Mouse (Mus musculus) left cerebral cortex, postnatal 25 days (tissue): ENCODE results near the gene Efemp2. TPM values are rescaled to one million over a fixed set of nuclear protein-coding genes. Genes with fewer than 3 reads are reported as not detected.
"Not testable (repeated sequence)": the region's sequence is repeated elsewhere in the genome, so short reads cannot be mapped to it uniquely, and the experiment has no call there.

ENCODE experiments used
- DNase-seq, 2 experiments: peaks; one replicate each; pipeline ENCODE4 v3.0.0; 2022; ENCODE audit warnings: low spot score in 2 of 2, mixed read lengths in 1 of 2
- intact Hi-C: fragments of 180-260 bp; cut with DNase I; formaldehyde crosslinking; loops from one replicate; pipeline ENCODE4 v1.15.1; 2025
- total RNA-seq, 2 experiments: library from RNA; stranded (reverse); gene quantifications; 2 replicates each; pipeline ENCODE4 v1.2.3; 2021

Gene Efemp2
- total RNA-seq, 2 experiments from 2014 or later = 15.2 to 16.4 TPM

DNA sequence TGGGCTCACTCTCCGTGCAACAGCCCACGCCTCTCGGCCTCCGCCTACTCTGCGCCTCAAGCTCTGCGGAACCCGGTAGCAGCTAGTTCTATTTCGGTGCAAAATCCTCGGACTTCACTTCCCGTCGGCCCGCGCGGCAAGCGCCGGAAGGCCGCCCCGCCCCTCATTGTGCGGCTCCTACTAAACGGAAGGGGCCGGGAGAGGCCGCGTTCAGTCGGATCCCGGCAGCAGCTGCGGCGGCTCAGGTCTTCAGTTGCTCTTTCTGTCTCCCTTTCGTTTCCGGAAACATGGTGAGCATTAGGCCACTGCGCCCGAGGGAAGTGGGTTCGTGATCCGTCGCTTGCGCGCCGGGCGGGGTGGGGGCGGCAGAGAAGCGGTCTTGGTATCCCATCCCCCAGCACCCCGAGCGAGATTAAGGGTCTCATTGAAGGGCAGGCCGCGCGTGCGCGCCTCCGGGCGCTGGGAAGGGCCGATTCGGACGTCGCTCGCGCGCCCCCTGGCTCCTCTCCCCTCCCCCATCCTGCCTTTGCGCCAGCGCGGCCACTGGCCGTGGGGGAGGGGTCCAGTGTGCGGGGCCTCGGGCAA is 16.7 kb downstream of the Efemp2 start, which contains the start of gene Cfl1:
Cfl1 (plus strand) TSS at position 143 of the 585 bp plus-strand sequence.
- intact Hi-C loops = loop anchor here (1.0 to 2.0 kb wide), 4 partner anchors 20 to 194 kb away; partner anchors contain the start of genes Fibp, Sart1 and Snx32
- peak; percentile 96 to 98 for DNase-seq

- intact Hi-C loops = loop anchor here (1.0 to 2.0 kb wide), 5 partner anchors 20 to 194 kb away; partner anchors contain the start of genes Ccdc85b, Fibp, Sart1 and Snx32
- DNase-seq = peak; percentile 84 to 90
Measured at GRCm38 (mm10) chr19:5490898-5491708, 17.3 kb downstream of the Efemp2 start.

DNA sequence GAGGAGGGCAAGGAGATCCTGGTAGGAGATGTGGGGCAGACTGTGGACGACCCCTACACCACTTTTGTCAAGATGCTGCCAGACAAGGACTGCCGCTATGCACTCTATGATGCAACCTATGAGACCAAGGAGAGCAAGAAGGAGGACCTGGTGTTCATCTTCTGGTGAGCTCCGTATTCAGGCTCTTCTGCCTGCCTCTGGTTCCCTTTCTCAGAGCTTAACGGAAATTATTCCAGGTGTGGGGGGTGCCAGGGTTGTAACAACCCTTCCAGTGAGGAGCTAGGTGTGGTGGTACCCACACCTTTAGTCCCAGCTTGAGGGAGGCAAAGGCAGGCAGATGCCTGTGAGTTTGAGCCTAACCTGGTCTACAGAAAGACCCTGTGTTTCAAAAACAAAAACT is 18.9 kb downstream of the Efemp2 start:
- no peak for DNase-seq
- intact Hi-C loops = no loop called here

GRCm38 (mm10) chr19:5493301-5493721 is 19.6 kb downstream of the Efemp2 start:
- DNase-seq, intact Hi-C loops: not testable (repeated sequence)

DNA sequence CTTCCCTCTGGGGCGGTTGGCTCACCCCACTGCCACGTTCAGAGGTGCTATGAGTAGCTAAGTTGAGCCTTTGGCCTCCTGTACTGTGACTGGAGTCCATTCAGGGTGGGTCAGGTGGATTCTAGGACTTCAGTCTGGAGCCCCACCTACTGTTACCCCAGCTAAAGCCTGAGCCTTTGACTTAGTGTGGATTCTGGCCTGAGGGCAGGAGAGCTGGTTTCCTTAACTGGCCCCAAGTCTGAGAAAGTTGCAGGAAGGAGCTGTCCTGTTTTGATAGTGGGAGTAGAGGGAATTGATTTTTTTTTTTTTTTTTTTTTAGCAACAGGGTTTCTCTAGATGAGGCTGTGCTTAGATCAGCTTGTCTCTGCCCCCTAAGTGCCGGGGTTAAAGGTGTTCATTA is 20.6 kb downstream of the Efemp2 start:
- intact Hi-C loops = no loop called here
- no peak for DNase-seq

GRCm38 (mm10) chr19:5495353-5496051 is 21.7 kb downstream of the Efemp2 start:
- intact Hi-C loops = no loop called here
- DNase-seq = no peak

DNA sequence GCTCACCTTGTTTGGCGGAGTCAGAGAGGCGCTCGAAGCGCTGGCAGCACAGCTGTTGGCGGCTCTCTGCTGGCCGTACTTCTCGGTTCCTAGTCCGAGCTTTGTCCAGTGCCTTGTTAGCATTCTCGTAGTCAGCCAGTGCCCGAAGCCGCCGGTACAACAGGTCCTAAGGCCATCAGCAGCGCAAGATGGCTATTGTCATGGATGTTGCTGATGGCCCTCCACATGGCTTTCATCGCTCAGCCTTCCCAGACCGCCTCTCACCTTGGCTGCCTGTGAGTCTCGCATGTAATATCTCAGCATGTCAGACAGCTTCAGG is 22.3 kb downstream of the Efemp2 start:
- intact Hi-C loops = no loop called here
- no peak for DNase-seq

- no peak for DNase-seq
- intact Hi-C loops = no loop called here
Measured at GRCm38 (mm10) chr19:5500330-5500875, 26.6 kb downstream of the Efemp2 start.

DNA sequence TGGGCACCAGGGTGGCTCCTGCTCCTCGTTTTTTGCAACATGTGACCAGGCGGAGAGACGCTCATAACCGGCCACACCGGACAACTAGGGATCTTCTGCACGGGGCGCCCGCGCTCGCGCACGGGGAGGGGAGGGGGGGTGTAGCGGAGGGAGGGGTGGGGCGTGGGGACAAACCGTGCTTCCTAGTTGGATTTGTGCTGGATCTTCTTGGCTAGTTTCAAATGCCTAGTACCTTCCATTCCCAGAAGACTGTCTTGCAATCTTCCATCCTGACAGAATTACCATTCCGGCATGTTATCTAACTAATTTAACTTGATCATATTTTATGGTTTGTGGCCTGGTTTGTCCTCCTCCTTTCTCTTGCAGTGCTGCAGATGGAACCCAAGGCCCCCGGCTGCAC is 29.9 kb downstream of the Efemp2 start, which contains the start of gene 1700020D05Rik:
1700020D05Rik (minus strand) TSS at position 101 of the 400 bp plus-strand sequence.
- intact Hi-C loops = no loop called here
- no peak for DNase-seq

GRCm38 (mm10) chr19:5510031-5511026 is 36.6 kb downstream of the Efemp2 start, which contains the start of gene Snx32:
Snx32 (minus strand) TSS chr19:5510538.
- peak; percentile 100 for DNase-seq
- intact Hi-C loops = loop anchor here (2.0 kb wide), 1 partner anchor 20 kb away; the partner anchor contains the start of gene Cfl1

DNA sequence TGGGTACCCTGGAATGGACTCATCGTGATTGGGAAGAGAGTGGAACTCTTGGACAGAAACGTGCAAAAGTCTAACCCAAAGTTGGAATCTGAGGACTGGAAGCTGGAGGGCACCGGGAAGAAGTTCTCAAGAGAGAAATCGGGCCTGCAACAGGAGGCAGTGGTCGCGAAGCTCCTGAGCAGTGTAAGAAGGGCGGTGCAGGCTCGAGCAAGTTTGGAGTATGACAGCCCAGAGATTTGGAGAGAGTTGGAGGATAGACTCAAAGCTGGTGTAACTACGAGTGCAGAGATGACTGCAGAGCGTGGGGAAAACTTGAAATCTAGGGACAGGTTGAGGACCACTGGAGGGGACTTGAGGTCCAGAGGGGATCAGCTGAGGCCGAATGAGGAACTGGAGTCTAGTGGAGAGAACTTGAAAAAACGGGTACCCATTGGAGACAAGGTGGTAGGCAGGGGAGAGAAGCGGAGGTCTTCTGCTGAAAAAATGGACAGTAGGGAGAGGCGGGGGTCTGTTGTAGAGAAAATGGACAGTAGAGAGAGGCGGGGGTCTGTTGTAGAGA is 37.4 kb downstream of the Efemp2 start:
- DNase-seq = no peak
- intact Hi-C loops = loop anchor here (2.0 kb wide), 1 partner anchor 20 kb away; the partner anchor contains the start of gene Cfl1

GRCm38 (mm10) chr19:5512091-5513004 is 38.6 kb downstream of the Efemp2 start:
- no peak for DNase-seq
- intact Hi-C loops = no loop called here

DNA sequence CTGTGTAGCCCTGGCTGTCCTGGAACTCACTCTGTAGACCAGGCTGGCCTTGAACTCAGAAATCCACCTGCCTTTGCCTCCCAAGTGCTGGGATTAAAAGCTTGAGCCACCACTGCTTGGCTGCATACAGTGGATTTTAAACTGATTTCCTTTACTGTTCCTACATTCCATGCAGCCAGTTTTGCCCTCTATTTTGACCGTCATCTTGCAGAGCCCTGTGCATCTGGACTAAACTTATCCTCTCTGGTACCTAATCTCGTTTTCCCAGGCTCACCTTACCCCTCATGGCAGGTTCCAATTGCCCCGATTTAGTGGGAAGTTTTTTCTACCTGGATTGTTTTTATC is 39.2 kb downstream of the Efemp2 start:
- no peak for DNase-seq
- intact Hi-C loops = no loop called here

GRCm38 (mm10) chr19:5515840-5516777 is 42.4 kb downstream of the Efemp2 start:
- DNase-seq = no peak
- intact Hi-C loops = no loop called here

GRCm38 (mm10) chr19:5516906-5517505 is 43.3 kb downstream of the Efemp2 start:
- intact Hi-C loops = no loop called here
- no peak for DNase-seq

GRCm38 (mm10) chr19:5518721-5519120 is 45.0 kb downstream of the Efemp2 start:
- DNase-seq = no peak
- intact Hi-C loops = no loop called here
